ENCODE assay signal across 30 mouse cellular contexts in the genomic region with DNA sequence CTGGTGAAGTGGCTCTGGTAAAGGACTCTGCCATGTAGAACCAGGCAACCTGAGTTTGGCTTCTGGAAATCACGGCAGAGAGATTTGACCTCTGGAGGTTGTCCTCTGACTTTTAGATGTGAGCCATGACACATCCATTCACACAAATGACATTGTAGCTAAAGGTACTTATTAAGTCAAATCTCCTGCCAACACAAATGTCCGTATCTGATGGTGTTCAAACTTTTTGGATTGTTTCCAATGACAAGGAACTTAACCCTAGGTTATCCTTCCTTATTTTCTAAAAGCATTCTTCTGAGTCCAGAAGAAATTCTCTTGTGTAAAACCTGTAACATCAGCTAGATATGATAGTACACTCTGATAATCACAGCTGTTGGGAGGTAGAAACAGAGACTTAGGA.
"Had no signal": no experiment of that assay in that cellular context is flagged by ENCODE, and none has a peak within 500 bp of the region (broad histone marks: within the 10 kb centered on the region; RNA-seq: fewer than 3 reads in every experiment).

No protein-coding gene starts in this region.

- H3K4me2 ChIP-seq: heart, embryonic 11.5 days; heart, embryonic 12.5 days; heart, embryonic 13.5 days; heart, embryonic 15.5 days; hindbrain, embryonic 13.5 days; hindbrain, embryonic 14.5 days; hindbrain, embryonic 15.5 days; intestine, embryonic 15.5 days; kidney, embryonic 15.5 days had no signal

- H3K27me3 ChIP-seq: heart, embryonic 12.5 days; heart, embryonic 13.5 days; heart, embryonic 15.5 days; hindbrain, embryonic 13.5 days; hindbrain, embryonic 15.5 days; intestine, embryonic 15.5 days; kidney, embryonic 15.5 days had no signal

- H3K4me1 ChIP-seq: hindbrain, embryonic 10.5 days had no signal

- ATAC-seq: hindbrain, embryonic 16.5 days; hindbrain, postnatal 0 days; inflammation-experienced regulatory T-cells, adult 6 months had no signal

- H3K9ac ChIP-seq: heart, embryonic 12.5 days; heart, embryonic 13.5 days; heart, embryonic 15.5 days; hindbrain, embryonic 13.5 days; hindbrain, embryonic 14.5 days; hindbrain, embryonic 15.5 days; intestine, embryonic 15.5 days; kidney, embryonic 15.5 days had no signal

- H3K9me3 ChIP-seq: heart, embryonic 10.5 days; heart, embryonic 15.5 days; hindbrain, embryonic 15.5 days; intestine, embryonic 15.5 days; kidney, embryonic 15.5 days had no signal

- DNase-seq: heart, postnatal 10 days; heart, postnatal 14 days; kidney, adult 11 months; kidney, adult 18-20 months; kidney, adult 2 months; kidney, adult 8-10 months; kidney, adult 9 months; kidney, postnatal 10 days; kidney, postnatal 14 days; kidney, postnatal 25 days; kidney, postnatal 36 days; kidney, postnatal 4 days; layer of hippocampus, adult 9-11 months; layer of hippocampus, postnatal 36 days had no signal

- H3K27ac ChIP-seq: heart, embryonic 10.5 days; heart, embryonic 13.5 days; heart, embryonic 15.5 days; hindbrain, embryonic 10.5 days; hindbrain, embryonic 13.5 days; hindbrain, embryonic 14.5 days; hindbrain, embryonic 15.5 days; hindbrain, postnatal 0 days; intestine, embryonic 15.5 days; kidney, embryonic 15.5 days; kidney, postnatal 0 days had no signal

- H3K4me3 ChIP-seq: heart, embryonic 10.5 days; heart, embryonic 12.5 days; heart, embryonic 13.5 days; heart, embryonic 15.5 days; hindbrain, embryonic 10.5 days; hindbrain, embryonic 13.5 days; hindbrain, embryonic 15.5 days; intestine, embryonic 15.5 days; kidney, embryonic 15.5 days; layer of hippocampus, adult 2 months had no signal
